Mouse (Mus musculus) kidney, embryonic 15.5 days (tissue): Measurements from ENCODE around the gene Olfr1044. TPM values are rescaled to one million over a fixed set of nuclear protein-coding genes. Genes with fewer than 3 reads are reported as not detected.
"Not testable (repeated sequence)": the region's sequence is repeated elsewhere in the genome, so short reads cannot be mapped to it uniquely, and the experiment has no call there.

Experiments used
- ATAC-seq: fragments of 200-750 bp; cut with Nextera tagmentation; replicated peaks from 2 replicates; pipeline ENCODE4 v1.8.0; 2017; ENCODE audit warnings: moderate TSS enrichment; ENCODE audit not compliant: low FRiP score
- H3K27ac ChIP-seq: fragments of 300-500 bp; sonication (generic); 2 replicates; pipeline ENCODE4 v1.5.1; 2015; ENCODE audit warnings: mild to moderate bottlenecking, inconsistent platforms
- H3K27me3 ChIP-seq: fragments of 300-500 bp; sonication (generic); 2 replicates; pipeline ENCODE4 v1.6.1; 2015; ENCODE audit warnings: inconsistent platforms
- H3K36me3 ChIP-seq: fragments of 300-500 bp; sonication (generic); 2 replicates; pipeline ENCODE4 v1.6.1; 2015; ENCODE audit warnings: inconsistent platforms
- H3K4me1 ChIP-seq: fragments of 300-500 bp; sonication (generic); 2 replicates; pipeline ENCODE4 v1.6.1; 2015; ENCODE audit warnings: inconsistent platforms
- H3K4me2 ChIP-seq: fragments of 300-500 bp; sonication (generic); 2 replicates; pipeline ENCODE4 v1.6.1; 2015; ENCODE audit warnings: moderate library complexity, mild to moderate bottlenecking, inconsistent platforms
- H3K4me3 ChIP-seq: fragments of 300-500 bp; sonication (generic); replicated peaks from 2 replicates; pipeline ENCODE4 v1.5.1; 2015; ENCODE audit warnings: mild to moderate bottlenecking, inconsistent platforms
- H3K9ac ChIP-seq: fragments of 300-500 bp; sonication (generic); 2 replicates; pipeline ENCODE4 v1.6.1; 2015; ENCODE audit warnings: mild to moderate bottlenecking, inconsistent platforms
- H3K9me3 ChIP-seq: fragments of 300-500 bp; sonication (generic); replicated peaks from 2 replicates; pipeline ENCODE4 v1.6.1; 2016; ENCODE audit warnings: inconsistent platforms
- WGBS: fragments of 180-500 bp; shearing (Covaris S2); methylation state at CpG from one replicate; pipeline ENCODE4 v1.1.7; 2015; ENCODE audit warnings: mixed read lengths; 5-methylcytosine and 5-hydroxymethylcytosine counted together
- polyA plus RNA-seq: library from polyadenylated mRNA; unstranded; fragments of >200 nt; fragmentation: Nextera tagmentation; extraction: Ambion mirVana; gene quantifications from 2 replicates; pipeline ENCODE4 v1.2.1, GENCODE M21; 2015

The Olfr1044 gene
- polyA plus RNA-seq = not detected in 2 replicates

DNA sequence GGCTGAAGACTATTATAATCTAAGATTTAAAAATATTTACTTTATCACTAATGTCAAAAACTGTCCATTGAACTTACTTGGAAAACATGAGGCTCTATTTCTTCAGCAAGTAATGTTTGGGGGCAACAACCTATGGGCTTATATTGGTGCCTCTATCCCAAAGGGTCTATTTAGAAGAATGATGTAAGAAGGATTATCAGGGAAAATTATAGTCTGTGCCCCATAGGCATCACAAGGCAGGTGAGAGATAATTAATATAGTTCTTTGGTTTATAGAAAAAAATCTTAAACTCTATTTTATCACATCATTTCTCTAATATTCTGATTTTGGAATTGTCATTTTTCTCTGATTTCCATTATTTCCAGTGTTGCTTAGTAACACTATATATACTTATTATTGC is at the start of gene Olfr1044:
Olfr1044 (minus strand) TSS at position 101 of the 400 bp plus-strand sequence.
- no peak for ATAC-seq
- Histone ChIP-seq H3K4me2 (no peak within 1 kb of the TSS), H3K36me3 (no peaks in the 10 kb centered on the region)

DNA sequence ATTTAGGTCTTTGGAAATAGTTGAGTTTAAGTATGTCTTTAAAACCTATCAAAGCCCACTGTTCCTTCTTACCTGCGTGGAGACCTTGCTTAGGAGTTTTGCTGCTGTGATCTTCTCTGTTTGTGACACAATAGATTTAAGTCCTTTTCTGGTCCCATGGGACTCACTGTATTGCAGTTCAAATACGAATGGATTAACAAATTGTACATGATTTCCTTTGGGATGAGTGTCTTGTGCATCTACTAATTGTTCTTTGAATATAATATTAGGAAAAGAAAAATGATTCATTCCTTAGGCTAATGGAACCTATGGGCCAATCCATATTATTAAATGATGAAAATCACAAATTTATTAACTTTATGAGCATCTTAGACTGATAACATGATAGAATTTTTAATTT is 41.6 kb upstream of the Olfr1044 start, which contains the start of gene Olfr1046:
Olfr1046 (minus strand) TSS at position 101 of the 400 bp plus-strand sequence.
- Histone ChIP-seq H3K9me3 (no peaks in the 10 kb centered on the region), H3K4me3 (no peak within 1 kb of the TSS), H3K4me2 (no peak within 1 kb of the TSS), H3K27me3 (no peaks in the 10 kb centered on the region), H3K4me1 (no peaks in the 10 kb centered on the region), H3K27ac (no peak within 1 kb of the TSS), H3K9ac (no peak within 1 kb of the TSS), H3K36me3 (no peaks in the 10 kb centered on the region)
- no peak for ATAC-seq
- WGBS = 73% methylated on average over 2 of the region's 2 CpGs

More for the DNA sequence above, at the start of gene Olfr1044:
- H3K9me3 ChIP-seq = no peaks in the 10 kb centered on the region
- no peak within 1 kb of the TSS for H3K27ac ChIP-seq
- H3K9ac ChIP-seq = no peak within 1 kb of the TSS
- H3K27me3 ChIP-seq = no peaks in the 10 kb centered on the region
- H3K4me3 ChIP-seq = no peak within 1 kb of the TSS
- H3K4me1 ChIP-seq = no peaks in the 10 kb centered on the region

DNA sequence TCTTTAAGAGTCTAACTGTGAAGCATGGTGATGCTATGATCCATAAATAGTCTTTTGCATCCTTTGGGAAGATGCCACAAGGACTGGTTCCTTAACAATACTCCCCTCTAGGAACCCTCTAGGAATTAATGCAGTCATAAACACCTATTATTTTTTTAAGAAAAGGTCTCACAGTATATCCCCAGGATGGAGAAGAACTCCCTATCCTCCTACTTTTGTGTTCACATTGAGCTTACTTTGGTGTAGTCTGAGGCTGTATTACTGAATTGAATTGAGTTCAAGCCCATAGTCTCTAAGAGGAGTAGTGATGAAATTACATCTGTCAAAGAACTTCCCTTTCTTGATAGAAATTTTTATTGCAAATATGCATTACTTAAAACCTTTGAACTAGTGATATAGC is 25.3 kb upstream of the Olfr1044 start, which contains the start of gene Olfr1045:
Olfr1045 (minus strand) TSS at position 101 of the 400 bp plus-strand sequence.
- Histone ChIP-seq H3K9ac (no peak within 1 kb of the TSS), H3K27ac (no peak within 1 kb of the TSS), H3K9me3 (no peaks in the 10 kb centered on the region), H3K36me3 (no peaks in the 10 kb centered on the region), H3K4me2 (no peak within 1 kb of the TSS), H3K27me3 (no peaks in the 10 kb centered on the region), H3K4me1 (no peaks in the 10 kb centered on the region), H3K4me3 (no peak within 1 kb of the TSS)
- ATAC-seq = no peak

DNA sequence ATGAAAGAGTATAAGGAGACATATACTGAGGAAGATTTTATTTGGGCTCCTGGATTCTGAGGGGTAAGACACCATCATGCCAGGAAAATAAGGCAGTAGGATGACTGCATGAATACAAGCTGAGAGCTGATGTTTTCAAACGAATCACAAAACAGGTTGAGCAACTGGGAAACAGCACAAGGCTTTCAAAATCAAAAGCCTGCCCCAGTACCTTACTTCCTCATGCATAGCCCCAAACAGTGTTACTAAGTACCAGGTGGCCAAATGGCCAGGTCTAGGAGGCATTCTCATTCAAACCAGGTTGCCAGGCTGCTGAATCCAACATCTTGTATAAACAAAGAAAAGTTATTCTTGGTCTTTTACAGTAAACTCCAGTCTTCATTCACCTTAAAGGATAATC is 18.2 kb upstream of the Olfr1044 start:
- Histone ChIP-seq H3K9me3 (no peaks in the 10 kb centered on the region), H3K36me3 (no peaks in the 10 kb centered on the region), H3K4me1 (no peaks in the 10 kb centered on the region), H3K9ac (no peak overlapping the region), H3K27me3 (no peaks in the 10 kb centered on the region), H3K27ac (no peak overlapping the region), H3K4me2 (no peak overlapping the region), H3K4me3 (no peak overlapping the region)
- ATAC-seq = no peak
- WGBS = 46% methylated on average over 1 of the region's 1 CpGs

DNA sequence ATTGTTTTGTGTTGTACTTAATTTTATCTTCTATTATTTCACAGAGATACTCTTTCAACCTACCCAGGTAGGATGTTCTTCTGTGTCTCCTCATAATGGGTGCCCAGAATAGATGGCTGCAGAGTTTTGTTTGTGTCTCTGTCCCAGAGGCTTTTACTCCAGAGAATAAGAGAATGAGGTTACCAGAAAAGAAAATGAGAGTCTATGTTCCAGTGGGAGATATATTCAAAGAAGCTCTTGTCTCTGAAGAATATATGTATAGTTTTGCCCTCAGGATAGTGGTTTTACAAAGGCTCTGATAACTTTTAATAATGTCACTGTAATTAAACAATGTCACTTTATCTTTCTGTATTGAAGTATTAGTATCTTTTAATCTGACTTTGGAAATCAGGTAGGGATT is 8.0 kb upstream of the Olfr1044 start, which contains the start of gene Olfr52:
Olfr52 (minus strand) TSS at position 101 of the 400 bp plus-strand sequence.
- Histone ChIP-seq H3K36me3 (no peaks in the 10 kb centered on the region), H3K4me3 (no peak within 1 kb of the TSS), H3K27ac (no peak within 1 kb of the TSS), H3K9me3 (no peaks in the 10 kb centered on the region), H3K9ac (no peak within 1 kb of the TSS), H3K27me3 (no peaks in the 10 kb centered on the region), H3K4me2 (no peak within 1 kb of the TSS), H3K4me1 (no peaks in the 10 kb centered on the region)
- ATAC-seq = no peak

DNA sequence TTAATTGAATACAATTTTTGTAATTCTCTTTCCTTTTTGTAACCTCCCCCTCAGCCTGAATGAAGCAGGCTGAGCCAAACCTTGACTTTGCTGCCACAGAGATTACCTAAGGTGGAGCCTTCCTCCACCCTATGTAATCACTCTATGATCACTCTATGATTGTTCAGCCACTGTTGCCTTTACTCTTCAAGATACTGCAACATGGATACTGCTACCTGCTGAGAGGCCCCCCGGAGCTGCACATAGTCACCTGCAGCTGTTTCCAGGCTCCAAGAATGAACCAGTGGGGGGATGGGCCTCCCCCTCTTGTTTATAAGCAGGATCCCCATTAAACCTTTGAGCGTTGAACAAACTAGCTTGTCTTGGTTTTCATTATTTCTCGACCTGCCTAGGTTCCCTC is 2.3 kb upstream of the Olfr1044 start:
- H3K9me3 ChIP-seq = no peaks in the 10 kb centered on the region
- H3K9ac ChIP-seq = no peak overlapping the region
- no peak overlapping the region for H3K27ac ChIP-seq
- H3K36me3 ChIP-seq = no peaks in the 10 kb centered on the region
- no peaks in the 10 kb centered on the region for H3K4me1 ChIP-seq
- H3K4me3 ChIP-seq = no peak overlapping the region
- H3K4me2 ChIP-seq = no peak overlapping the region
- no peaks in the 10 kb centered on the region for H3K27me3 ChIP-seq
- no peak for ATAC-seq
- WGBS = 84% methylated on average over 3 of the region's 3 CpGs

DNA sequence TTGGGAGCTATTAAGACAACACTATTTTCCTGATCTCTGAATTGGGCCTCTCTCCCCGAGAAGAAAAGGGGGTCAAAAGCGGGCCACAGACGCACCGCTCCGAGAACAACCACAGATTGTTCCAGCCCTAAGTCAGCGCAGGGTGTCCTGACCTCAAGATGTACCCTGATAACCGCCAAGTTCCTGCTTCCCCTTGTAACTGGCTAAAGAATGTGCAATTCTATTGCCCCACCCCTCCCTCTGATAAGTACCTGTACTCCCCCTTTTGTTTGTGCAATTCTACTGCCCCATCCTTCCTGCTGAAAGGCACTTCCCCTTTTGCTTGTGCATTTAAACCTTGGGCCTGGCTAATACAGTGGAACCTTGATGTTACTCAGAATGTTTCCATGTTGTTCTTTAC is 2.2 kb downstream of the Olfr1044 start:
- ATAC-seq, H3K4me2 ChIP-seq, H3K9ac ChIP-seq, H3K36me3 ChIP-seq, H3K27ac ChIP-seq, H3K4me3 ChIP-seq, H3K27me3 ChIP-seq, H3K9me3 ChIP-seq, H3K4me1 ChIP-seq: not testable (repeated sequence)
- 88% methylated on average over 7 of the region's 7 CpGs for WGBS

DNA sequence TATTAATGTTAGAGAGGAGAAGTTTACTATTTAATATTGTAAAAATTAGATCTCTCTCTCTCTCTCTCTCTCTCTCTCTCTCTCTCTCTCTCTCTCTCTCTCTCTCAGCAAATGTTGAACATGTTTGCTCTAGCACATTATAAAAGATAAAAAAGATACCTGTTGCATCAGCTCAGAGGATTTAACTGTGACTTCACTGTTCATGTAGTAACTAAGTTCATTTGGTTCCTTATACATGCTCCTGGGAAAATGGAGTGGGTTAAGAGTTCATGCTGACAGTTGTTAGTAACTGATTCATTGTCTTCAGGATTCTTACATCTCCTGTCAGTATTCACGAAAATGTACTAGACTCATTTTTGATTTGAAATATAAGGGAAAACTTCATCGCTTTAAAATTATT is 10.2 kb downstream of the Olfr1044 start, which contains the start of gene Olfr1043:
Olfr1043 (minus strand) TSS at position 101 of the 400 bp plus-strand sequence.
- Histone ChIP-seq H3K9me3 (no peaks in the 10 kb centered on the region), H3K4me3 (no peak within 1 kb of the TSS), H3K36me3 (no peaks in the 10 kb centered on the region), H3K4me1 (no peaks in the 10 kb centered on the region), H3K4me2 (no peak within 1 kb of the TSS), H3K27me3 (no peaks in the 10 kb centered on the region), H3K27ac (no peak within 1 kb of the TSS), H3K9ac (no peak within 1 kb of the TSS)
- WGBS = 86% methylated on average over 2 of the region's 2 CpGs
- no peak for ATAC-seq

DNA sequence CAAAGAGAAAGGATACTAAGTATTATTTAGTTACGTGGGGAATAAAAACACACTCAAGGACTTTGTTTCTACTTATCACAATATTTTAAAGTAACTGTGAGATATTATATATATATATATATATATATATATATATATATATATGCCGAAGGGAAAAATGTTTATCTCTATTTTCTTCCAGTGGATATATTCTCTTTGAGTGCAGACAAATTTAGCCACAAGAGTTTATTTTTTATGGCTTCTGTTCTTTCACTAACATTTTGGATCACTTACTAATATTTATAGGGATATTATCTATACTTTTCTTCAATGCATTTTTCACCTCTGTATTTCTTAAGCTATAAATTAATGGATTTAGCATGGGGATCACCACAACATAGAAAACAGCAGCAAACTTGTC is 15.9 kb downstream of the Olfr1044 start, which contains the start of gene Olfr1042:
Olfr1042 (minus strand) TSS at position 101 of the 400 bp plus-strand sequence.
- Histone ChIP-seq H3K9ac (no peak within 1 kb of the TSS), H3K9me3 (no peaks in the 10 kb centered on the region), H3K4me3 (no peak within 1 kb of the TSS), H3K4me1 (no peaks in the 10 kb centered on the region), H3K36me3 (no peaks in the 10 kb centered on the region), H3K27ac (no peak within 1 kb of the TSS), H3K4me2 (no peak within 1 kb of the TSS), H3K27me3 (no peaks in the 10 kb centered on the region)
- 97% methylated on average over 2 of the region's 2 CpGs for WGBS
- ATAC-seq = no peak

DNA sequence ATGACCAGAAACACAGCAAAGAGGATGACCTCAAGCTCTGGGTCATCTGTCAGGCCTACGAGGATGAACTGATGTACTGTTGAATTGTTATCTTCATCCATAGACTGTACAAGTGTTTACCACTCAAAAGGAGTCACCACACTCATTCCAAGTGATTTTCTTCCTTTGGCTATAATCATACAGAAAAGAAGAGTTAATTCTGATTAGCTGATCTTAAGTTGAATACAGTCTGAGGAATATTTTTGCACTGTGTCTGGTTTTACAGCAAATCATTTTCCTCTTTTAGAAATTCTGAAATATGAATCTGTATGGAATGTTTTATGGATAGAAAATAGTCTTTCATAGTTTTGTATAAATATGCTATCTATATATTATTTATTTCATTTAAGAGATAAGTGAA is 31.0 kb downstream of the Olfr1044 start, which contains the start of gene Olfr1040:
Olfr1040 (minus strand) TSS at position 101 of the 400 bp plus-strand sequence.
- no peaks in the 10 kb centered on the region for H3K36me3 ChIP-seq
- no peak within 1 kb of the TSS for H3K4me3 ChIP-seq
- 81% methylated on average over 1 of the region's 1 CpGs for WGBS
- no peak within 1 kb of the TSS for H3K4me2 ChIP-seq
- ATAC-seq = no peak
- no peaks in the 10 kb centered on the region for H3K27me3 ChIP-seq
- H3K9ac ChIP-seq = no peak within 1 kb of the TSS
- no peak within 1 kb of the TSS for H3K27ac ChIP-seq
- no peaks in the 10 kb centered on the region for H3K9me3 ChIP-seq
- no peaks in the 10 kb centered on the region for H3K4me1 ChIP-seq

DNA sequence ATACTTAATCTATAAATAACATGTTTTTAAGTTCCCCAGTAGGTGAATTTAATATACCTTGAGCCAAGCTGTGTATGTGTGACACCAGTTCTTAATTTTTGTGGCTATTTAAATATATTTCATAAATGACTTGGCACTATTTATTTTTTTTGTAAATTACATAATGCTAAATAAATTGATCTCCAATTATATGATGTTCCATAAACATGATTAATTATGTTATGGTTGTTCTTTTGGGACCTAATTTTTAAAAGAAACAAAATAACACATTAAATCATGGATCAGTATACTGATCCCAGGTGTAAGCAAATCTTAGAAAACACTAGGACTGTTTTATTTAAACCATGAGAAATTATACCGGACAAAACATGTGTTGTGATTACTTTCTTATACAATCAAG is 41.8 kb downstream of the Olfr1044 start, which contains the start of gene Olfr1039:
Olfr1039 (minus strand) TSS at position 101 of the 400 bp plus-strand sequence.
- WGBS = 95% methylated on average over 1 of the region's 1 CpGs
- no peak within 1 kb of the TSS for H3K27ac ChIP-seq
- no peak within 1 kb of the TSS for H3K4me3 ChIP-seq
- ATAC-seq = no peak
- H3K9ac ChIP-seq = no peak within 1 kb of the TSS
- no peaks in the 10 kb centered on the region for H3K27me3 ChIP-seq
- no peaks in the 10 kb centered on the region for H3K36me3 ChIP-seq
- no peaks in the 10 kb centered on the region for H3K4me1 ChIP-seq
- H3K9me3 ChIP-seq = no peaks in the 10 kb centered on the region
- no peak within 1 kb of the TSS for H3K4me2 ChIP-seq
